Mouse (Mus musculus) thymus, postnatal 25 days (tissue): ENCODE results near the gene Fam114a2.
"Not testable (repeated sequence)": the region's sequence is repeated elsewhere in the genome, so short reads cannot be mapped to it uniquely, and the experiment has no call there.

Experiments used
- DNase-seq: peaks from one replicate; pipeline ENCODE4 v3.0.0; 2022

The Fam114a2 gene

GRCm38 (mm10) chr11:57518091-57518750 lies at the start of gene Fam114a2, which contains the start of gene Mfap3:
Gene Fam114a2, minus strand, starts transcription at chr11:57518617.
Gene Mfap3, plus strand, starts transcription at chr11:57518664.
- DNase-seq = peak; percentile 97

GRCm38 (mm10) chr11:57566091-57567035 lies 47.9 kb upstream of the Fam114a2 start:
- no peak for DNase-seq

- DNase-seq = no peak
Measured at GRCm38 (mm10) chr11:57564564-57564963, 46.1 kb upstream of the Fam114a2 start.

- DNase-seq = not testable (repeated sequence)
Measured at GRCm38 (mm10) chr11:57557936-57558335, 39.5 kb upstream of the Fam114a2 start.

- DNase-seq = no peak
Measured at GRCm38 (mm10) chr11:57553015-57553780, 34.8 kb upstream of the Fam114a2 start.

GRCm38 (mm10) chr11:57551016-57551415 lies 32.6 kb upstream of the Fam114a2 start:
- no peak for DNase-seq

- no peak for DNase-seq
Measured at GRCm38 (mm10) chr11:57550230-57550629, 31.8 kb upstream of the Fam114a2 start.

- DNase-seq = peak; percentile 74
Measured at GRCm38 (mm10) chr11:57548618-57549550, 30.5 kb upstream of the Fam114a2 start.

- no peak for DNase-seq
Measured at GRCm38 (mm10) chr11:57540681-57541080, 22.3 kb upstream of the Fam114a2 start.

- no peak for DNase-seq
Measured at GRCm38 (mm10) chr11:57539841-57540418, 21.5 kb upstream of the Fam114a2 start.

- no peak for DNase-seq
Measured at GRCm38 (mm10) chr11:57535912-57536311, 17.5 kb upstream of the Fam114a2 start.

- DNase-seq = no peak
Measured at GRCm38 (mm10) chr11:57532306-57532705, 13.9 kb upstream of the Fam114a2 start.

GRCm38 (mm10) chr11:57531300-57531950 lies 13.0 kb upstream of the Fam114a2 start:
- no peak for DNase-seq

- DNase-seq = no peak
Measured at GRCm38 (mm10) chr11:57529111-57529510, 10.7 kb upstream of the Fam114a2 start.

- DNase-seq = no peak
Measured at GRCm38 (mm10) chr11:57527506-57527905, 9.1 kb upstream of the Fam114a2 start.

GRCm38 (mm10) chr11:57525900-57526299 lies 7.5 kb upstream of the Fam114a2 start:
- DNase-seq = no peak

GRCm38 (mm10) chr11:57524597-57524996 lies 6.2 kb upstream of the Fam114a2 start:
- DNase-seq = no peak

- no peak for DNase-seq
Measured at GRCm38 (mm10) chr11:57523418-57523817, 5.0 kb upstream of the Fam114a2 start.

GRCm38 (mm10) chr11:57522046-57522445 lies 3.6 kb upstream of the Fam114a2 start:
- no peak for DNase-seq

GRCm38 (mm10) chr11:57521206-57521605 lies 2.8 kb upstream of the Fam114a2 start:
- no peak for DNase-seq

GRCm38 (mm10) chr11:57519304-57519703 lies 887 bp upstream of the Fam114a2 start:
- no peak for DNase-seq
